Mouse (Mus musculus): ENCODE measurements around the gene Tgfbr3l.

GRCm38 (mm10) chr8:4227919-4228318, 20.1 kb upstream of the Tgfbr3l start:
- TF ChIP-seq CTCF (IDR thresholded peaks at IDR 0.05; ENCODE audit: borderline replicate concordance, insufficient read depth, low read length) (no peak), POLR2A (IDR thresholded peaks at IDR 0.05; ENCODE audit: low read depth, low read length) (no peak)

Data from embryonic fibroblast, embryonic 13.5 days (primary cell).